Mouse (Mus musculus): ENCODE data around the gene Gm8369. TPM values are rescaled to one million over a fixed set of nuclear protein-coding genes. Genes with fewer than 3 reads are reported as not detected.
A peak's percentile ranks its signal among the peaks of the same experiment; 100 is the strongest.
"Not testable (repeated sequence)": the region's sequence is repeated elsewhere in the genome, so short reads cannot be mapped to it uniquely, and the experiment has no call there.

Gene Gm8369
- total RNA-seq, 2 experiments from 2014 or later: 0.36 TPM; not detected in 1

GRCm38 (mm10) chr19:11516246-11516645 lies 30.5 kb downstream of the Gm8369 start, which contains the start of gene Ms4a6b:
TSS of gene Ms4a6b (plus strand) at chr19:11516512.
- DNase-seq: no peak

GRCm38 (mm10) chr19:11516845-11517244 lies 31.1 kb downstream of the Gm8369 start:
- no peak for DNase-seq

- DNase-seq: not testable (repeated sequence)
These were observed 31.6 kb downstream of the Gm8369 start for GRCm38 (mm10) chr19:11517373-11517772.

- not testable (repeated sequence) for DNase-seq
These were observed 32.6 kb downstream of the Gm8369 start for GRCm38 (mm10) chr19:11518356-11518755.

GRCm38 (mm10) chr19:11520146-11520545 lies 34.4 kb downstream of the Gm8369 start:
- no peak for DNase-seq

GRCm38 (mm10) chr19:11533421-11533820 lies 47.7 kb downstream of the Gm8369 start:
- DNase-seq: no peak

DNA sequence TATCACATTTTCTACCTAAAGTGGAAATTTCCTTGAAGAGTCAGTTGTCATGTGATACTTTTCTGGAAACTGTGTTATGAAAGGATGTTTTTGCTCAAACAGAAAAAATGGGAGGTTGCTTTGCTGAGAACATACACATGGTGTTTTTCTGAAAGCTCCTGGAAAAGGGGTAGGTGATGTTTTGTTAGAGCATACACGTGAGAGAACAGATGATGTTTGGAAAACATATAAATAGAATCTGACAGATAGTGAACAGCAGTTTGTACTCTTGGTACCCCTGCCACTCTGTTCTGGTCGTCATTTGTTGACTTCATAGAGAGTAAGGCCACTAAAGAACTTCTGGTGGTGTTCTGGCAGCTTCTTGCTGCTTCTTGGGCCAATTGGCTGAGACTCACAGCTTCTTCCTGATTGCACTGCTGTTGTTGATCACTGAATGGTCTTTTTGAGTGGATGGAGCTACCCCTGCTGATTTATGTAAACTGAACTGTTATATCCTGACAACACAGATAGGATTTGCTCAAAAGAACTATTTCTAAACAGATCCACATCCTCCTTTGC lies 48.2 kb downstream of the Gm8369 start:
- no peak for DNase-seq

DNA sequence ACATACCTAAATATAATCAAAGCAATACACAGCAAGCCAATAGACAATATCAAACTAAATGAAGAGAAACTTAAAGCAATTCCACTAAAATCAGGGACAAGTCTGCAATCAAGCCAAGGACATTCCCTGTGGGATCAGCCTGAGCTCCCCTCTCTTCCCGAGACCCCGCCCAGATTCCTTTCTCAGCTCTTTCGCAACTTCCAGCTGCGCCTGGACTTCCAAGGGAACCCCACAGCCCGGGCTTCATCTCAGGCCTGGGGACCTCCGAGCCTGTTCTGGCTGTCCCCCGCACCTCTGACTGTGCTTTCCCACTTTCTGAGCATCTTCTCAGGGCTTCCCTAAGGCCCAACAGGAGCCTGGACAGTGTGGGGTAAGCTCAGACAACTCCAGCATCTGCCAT lies 50.9 kb downstream of the Gm8369 start, which contains the start of gene Ms4a4d:
Ms4a4d (plus strand) TSS at position 209 of the 400 bp plus-strand sequence.
- peak; percentile 12 to 17 for DNase-seq

GRCm38 (mm10) chr19:11537336-11537735 lies 51.6 kb downstream of the Gm8369 start:
- peak in 1 of 2 experiments; percentile 13 for DNase-seq

DNA sequence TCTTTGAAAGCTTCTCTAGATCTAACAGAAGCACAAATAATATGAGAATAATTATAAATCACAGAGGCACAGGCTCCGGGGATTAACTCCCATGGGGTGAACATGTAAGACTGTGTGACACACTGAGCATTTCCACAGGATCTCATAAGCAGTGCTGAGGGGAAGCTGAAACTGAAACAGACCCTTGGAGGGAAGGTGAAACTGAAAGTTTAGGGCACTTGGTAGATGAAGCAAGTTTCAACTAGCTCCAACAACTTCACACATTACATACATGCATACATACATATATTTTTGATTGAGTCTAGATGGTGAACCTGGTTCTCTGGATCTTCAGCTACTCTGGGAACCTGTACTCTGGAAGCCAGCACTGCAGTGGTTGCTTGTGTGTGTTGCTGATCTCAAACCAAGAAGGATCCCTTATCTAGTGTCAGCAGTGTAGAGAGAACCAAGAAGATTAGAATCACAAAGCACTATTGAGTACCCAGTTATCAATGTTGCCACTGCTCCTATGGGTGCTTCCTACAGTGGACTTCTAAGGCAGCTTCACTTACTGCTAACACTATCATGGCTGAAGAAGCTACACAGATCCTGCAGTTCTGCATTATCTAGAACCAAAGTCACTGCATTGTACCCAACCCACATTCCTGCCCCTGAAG lies 54.6 kb downstream of the Gm8369 start:
- DNase-seq: not testable (repeated sequence)

DNA sequence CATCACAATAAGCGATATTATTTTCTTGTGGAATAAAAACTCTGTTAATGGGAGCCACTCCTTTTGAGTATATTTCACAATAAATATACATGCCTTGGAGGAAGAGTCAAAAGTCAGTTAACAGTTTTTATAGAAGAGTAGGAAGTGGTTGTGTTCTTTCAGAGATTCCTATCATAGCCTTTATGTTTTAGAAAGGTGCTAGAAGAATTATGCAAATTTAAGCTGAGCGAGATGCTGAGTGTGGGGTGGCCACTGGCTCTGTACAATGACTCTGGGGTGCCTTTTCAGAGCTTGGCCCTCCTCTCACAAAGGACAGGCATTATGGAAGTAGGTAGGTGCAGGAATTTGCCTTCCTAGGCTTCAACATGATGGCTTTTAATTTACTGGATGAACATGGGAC lies 58.6 kb downstream of the Gm8369 start:
- DNase-seq: not testable (repeated sequence)

GRCm38 (mm10) chr19:11547911-11548310 lies 62.2 kb downstream of the Gm8369 start:
- no peak for DNase-seq

DNA sequence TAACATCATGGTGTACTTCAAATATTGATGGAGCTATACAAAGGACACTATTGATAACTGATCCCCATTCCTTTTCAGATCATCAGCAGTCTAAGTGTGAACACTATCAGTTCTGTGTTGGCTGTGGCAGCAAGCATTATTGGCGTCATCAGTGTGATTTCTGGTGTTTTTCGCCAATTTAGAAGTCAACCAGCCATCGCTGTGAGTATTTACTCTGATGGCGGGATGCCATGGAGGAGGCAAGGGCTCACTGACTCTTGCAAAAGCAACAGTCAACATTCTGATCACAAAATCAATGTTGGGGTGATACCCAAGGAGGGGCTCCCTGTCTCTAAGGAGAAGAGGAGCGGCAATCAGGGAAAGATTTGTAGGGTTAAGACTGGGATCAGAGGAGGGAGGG lies 69.0 kb downstream of the Gm8369 start:
- no peak for DNase-seq

DNA sequence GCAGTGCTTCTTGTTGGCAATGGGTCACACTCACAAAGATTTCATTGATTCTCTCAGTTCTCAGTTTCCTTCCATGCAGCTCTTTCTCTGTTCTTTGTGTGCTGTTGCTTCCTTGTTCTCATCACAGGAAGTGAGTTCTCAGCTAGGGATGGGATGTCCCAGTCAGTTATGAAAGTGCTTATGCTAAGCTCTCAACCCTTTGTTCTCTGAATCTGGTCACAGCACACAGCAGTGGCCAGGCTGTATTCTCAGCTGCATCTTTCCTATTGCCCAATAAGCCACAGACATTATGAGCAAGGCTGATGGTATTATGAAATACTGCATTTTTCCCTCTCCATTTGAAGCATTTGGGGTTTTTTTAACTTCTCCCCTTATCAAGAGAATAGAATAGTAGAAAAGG lies 73.8 kb downstream of the Gm8369 start:
- not testable (repeated sequence) for DNase-seq

Other genes with a start within 250 kb of the Gm8369 start
- gene Ms4a1, start 219.7 kb upstream of the Gm8369 start, total RNA-seq (2021): under 1 TPM; 0.10 to 0.20 TPM
- gene Ms4a5, start 202.1 kb upstream of the Gm8369 start, total RNA-seq (2021): not detected
- gene Ms4a14, start 171.5 kb upstream of the Gm8369 start, total RNA-seq (2021): under 1 TPM in 1 of 2 experiments, not detected in 1; 0.10 TPM
- gene Ms4a7, start 149.8 kb upstream of the Gm8369 start, total RNA-seq (2021): 1 to 10 TPM in 1 of 2 experiments, under 1 TPM in 1; 0.79 to 2.9 TPM
- gene Ms4a4a, start 110.4 kb upstream of the Gm8369 start, total RNA-seq (2021): 1 to 10 TPM; 4.4 to 9.7 TPM
- gene Ms4a4c, start 81.2 kb upstream of the Gm8369 start, total RNA-seq (2021): under 1 TPM; 0.72 to 0.73 TPM
- gene Ms4a4b, start 42.4 kb upstream of the Gm8369 start, total RNA-seq (2021): under 1 TPM; 0.59 to 0.76 TPM
- 10 to 100 TPM in 1 of 2 experiments, 1 to 10 TPM in 1; 9.0 to 12.9 TPM for gene Ms4a6c, start 16.6 kb upstream of the Gm8369 start, total RNA-seq (2021)
- gene Ms4a6b, start 30.6 kb downstream of the Gm8369 start, total RNA-seq (2021): 10 to 100 TPM in 1 of 2 experiments, 1 to 10 TPM in 1; 6.5 to 10.9 TPM
- gene Ms4a4d, start 50.9 kb downstream of the Gm8369 start, total RNA-seq (2021): 1 to 10 TPM; 2.3 to 3.4 TPM
- gene Ms4a6d, start 118.9 kb downstream of the Gm8369 start, total RNA-seq (2021): 1 to 10 TPM; 3.2 to 5.8 TPM
- gene Ms4a2, start 137.8 kb downstream of the Gm8369 start, total RNA-seq (2021): not detected
- not detected for gene Ms4a3, start 154.9 kb downstream of the Gm8369 start, total RNA-seq (2021)
- gene Oosp2, start 174.6 kb downstream of the Gm8369 start, total RNA-seq (2021): under 1 TPM in 1 of 2 experiments, not detected in 1; 0.92 TPM
- 1 to 10 TPM in 1 of 2 experiments, not detected in 1; 4.7 TPM for gene Oosp1, start 205.2 kb downstream of the Gm8369 start, total RNA-seq (2021)
- not detected for gene Oosp3, start 211.1 kb downstream of the Gm8369 start, total RNA-seq (2021)

All from adrenal gland, postnatal 36 days (tissue).